Mouse (Mus musculus): ENCODE data around the gene Galnt10.

Galnt10 gene

GRCm38 (mm10) chr11:57645018-57645559 is at the start of gene Galnt10:
TSS of gene Galnt10 (plus strand) at chr11:57645442.
- DNase-seq (ENCODE audit: low spot score): peak; percentile 83

- DNase-seq (ENCODE audit: low spot score): no peak
These were observed 49.3 kb upstream of the Galnt10 start for GRCm38 (mm10) chr11:57595899-57596298.

DNA sequence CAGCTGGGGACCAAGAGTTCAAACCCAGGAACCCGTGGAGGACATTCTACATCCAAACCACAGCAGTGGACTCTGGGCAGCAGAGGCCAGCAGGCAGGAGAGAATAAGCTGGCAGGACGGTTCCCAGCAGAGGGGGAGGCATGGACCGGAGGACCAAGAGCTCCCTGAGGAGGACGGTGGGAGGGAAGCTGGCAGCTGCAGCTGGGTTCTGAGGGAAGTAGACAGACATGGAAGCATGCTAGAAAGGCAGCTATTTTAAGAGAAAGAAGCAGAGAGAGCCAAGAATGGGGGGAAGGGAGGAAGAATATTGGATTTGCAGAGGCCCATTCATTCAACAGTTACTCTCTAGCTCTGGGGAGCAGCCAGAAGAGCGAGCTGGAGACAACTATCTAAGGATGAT is 47.1 kb upstream of the Galnt10 start:
- DNase-seq (ENCODE audit: low spot score): no peak

DNA sequence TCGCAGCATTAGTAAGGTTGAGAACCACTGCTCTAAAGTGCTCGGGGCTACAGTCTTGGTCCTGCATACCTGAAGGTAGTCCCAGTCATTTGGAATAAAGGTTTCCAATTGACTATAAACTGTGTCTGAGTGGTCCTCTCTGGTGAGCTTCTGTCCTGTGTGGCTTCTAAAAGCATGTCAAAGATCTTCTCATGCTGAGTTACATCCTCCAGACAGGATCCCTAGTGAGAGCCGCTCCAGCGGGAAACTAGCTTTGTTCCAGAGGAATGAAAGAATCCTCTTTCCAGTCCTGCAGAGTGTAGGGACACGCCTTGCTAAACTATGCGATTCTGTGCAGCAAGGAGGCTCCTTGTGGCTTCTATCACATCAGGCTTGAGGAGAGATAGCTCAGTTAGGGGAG is 45.9 kb upstream of the Galnt10 start:
- no peak for DNase-seq (ENCODE audit: low spot score)

DNA sequence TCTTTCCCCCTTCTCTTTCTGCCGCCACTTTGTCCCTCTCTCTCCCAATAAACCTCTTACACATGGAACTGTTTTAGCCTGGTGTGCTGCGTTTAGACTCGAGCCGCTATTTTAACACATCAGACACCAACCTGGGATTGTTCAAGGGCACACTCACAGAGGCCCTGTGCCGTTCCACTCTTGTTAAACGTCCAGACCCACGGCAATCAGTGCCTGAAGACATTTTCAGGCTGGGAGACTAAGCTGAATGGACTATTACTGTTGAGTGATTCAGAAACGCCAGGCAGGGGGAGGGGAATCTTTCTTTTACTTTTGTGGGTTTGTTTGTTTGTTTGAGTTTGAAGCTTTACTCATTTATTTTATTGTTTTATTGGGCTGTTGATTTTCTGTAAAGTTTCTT is 45.1 kb upstream of the Galnt10 start:
- no peak for DNase-seq (ENCODE audit: low spot score)

DNA sequence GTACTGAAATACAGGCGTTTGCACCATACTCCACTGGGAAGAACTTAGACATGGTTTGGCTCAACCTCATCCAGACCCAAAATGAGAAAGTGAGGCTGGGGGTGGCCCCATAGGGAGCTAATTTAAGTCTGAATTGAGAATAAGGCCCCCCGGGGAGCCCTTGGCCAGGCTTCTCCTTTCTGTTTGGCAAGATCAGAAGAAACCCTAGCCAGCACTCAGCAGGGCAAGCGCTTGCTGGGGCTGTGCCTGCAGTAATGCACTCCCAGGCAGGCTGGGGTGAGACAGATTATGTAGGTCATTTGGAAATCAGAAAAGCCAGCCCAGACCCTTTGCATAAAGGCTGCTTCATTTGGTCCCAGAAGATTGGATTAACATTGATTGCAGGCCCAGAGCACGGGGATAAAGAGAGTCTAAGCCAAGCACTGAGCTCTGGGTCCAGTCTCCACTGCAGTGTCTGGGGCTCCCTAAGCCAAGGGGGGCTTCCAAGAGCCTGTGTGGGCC is 44.6 kb upstream of the Galnt10 start:
- DNase-seq (ENCODE audit: low spot score): no peak

DNA sequence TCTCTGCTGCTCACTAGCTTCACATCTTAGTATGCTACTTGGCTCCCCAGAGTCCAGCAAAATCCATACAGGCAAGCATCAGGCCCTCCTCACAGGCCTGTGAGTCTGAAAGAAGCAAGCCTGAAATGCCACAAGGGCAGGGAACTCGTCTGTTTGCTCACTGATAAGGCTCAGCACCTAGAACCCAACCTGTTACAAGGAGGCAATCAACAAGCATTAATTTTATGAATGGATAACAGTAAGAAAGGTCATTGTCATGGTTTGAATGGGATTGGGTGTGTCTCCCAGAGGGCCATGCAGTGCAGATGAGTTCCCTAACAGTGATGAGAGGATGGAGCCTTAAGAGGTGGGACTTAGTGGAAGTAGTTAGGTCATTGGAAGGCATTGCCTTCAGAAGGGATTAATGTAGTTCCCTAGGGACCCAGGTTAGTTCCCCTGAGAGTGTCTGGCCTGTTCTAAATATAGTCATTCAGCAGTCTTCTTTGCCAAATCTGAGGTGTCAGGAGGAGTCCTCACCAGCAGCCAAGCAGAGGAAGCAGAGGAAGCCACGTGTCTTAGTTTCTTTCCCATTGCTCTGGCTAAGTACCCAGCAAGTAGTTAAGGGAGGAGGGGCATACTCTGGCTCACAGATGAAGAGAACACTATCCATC is 43.3 kb upstream of the Galnt10 start:
- DNase-seq (ENCODE audit: low spot score): no peak

DNA sequence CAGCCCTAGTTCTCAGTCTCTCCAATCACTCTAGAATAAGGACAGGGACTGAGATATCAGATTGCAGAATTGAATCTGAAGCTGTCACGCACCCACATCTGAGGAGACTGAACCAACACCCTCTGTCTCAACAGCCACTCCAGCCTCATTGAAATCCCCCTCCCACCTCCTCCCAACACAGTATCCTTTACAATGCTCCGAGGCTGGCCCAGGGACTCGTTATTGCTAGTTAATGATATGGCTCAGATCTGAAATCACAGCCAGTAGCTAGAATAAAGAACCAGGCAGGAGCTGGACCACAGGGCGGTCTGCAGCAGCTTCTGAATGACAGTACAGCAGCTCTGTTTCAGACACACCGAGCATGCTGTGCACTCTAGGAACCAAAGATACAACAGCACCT is 40.2 kb upstream of the Galnt10 start:
- no peak for DNase-seq (ENCODE audit: low spot score)

GRCm38 (mm10) chr11:57605660-57606059 is 39.6 kb upstream of the Galnt10 start:
- no peak for DNase-seq (ENCODE audit: low spot score)

- DNase-seq (ENCODE audit: low spot score): peak; percentile 25
These were observed 30.7 kb upstream of the Galnt10 start for GRCm38 (mm10) chr11:57614502-57614901.

- DNase-seq (ENCODE audit: low spot score): peak; percentile 20
These were observed 30.0 kb upstream of the Galnt10 start for GRCm38 (mm10) chr11:57615286-57615685.

DNA sequence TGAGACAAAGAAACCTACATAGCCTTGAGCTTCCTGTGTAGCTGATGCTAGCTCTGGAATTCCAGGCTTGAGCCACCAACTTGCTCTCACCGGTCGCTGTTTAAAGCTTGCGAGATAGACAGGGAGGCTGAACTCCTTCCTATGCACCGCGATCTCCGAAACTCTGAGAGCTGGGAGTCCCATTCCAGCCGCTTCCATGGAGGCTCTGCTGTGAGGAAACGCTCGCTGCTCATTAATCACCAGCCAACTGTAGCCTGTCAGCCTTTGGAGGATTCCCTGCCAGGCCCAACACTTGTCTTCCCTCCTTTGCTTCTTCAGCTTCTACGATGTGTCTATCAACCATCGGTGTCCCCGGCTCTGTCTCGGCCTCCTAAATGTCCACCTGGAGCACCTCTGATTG is 29.4 kb upstream of the Galnt10 start:
- DNase-seq (ENCODE audit: low spot score): no peak

- DNase-seq (ENCODE audit: low spot score): peak; percentile 62
These were observed 27.5 kb upstream of the Galnt10 start for GRCm38 (mm10) chr11:57617526-57618264.

DNA sequence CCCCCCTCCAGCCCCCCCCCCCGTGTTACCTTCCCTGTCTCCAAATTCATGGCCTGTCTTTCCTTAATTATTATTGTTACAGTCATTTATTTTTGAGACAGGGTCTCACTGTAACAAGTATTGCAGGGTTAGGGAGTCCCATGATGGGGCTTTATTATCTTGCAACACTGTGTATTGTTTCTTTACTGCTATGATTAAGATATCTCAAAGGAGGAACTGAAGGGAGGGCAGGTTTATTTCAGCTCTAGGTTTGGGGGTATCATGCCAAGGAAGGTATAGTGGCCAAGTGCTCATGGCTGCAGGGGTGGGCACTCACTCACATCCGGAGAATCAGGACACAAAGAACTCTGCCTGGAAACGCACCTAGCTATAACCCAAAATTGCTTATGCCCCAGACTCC is 23.8 kb upstream of the Galnt10 start:
- no peak for DNase-seq (ENCODE audit: low spot score)

GRCm38 (mm10) chr11:57621876-57622275 is 23.4 kb upstream of the Galnt10 start:
- no peak for DNase-seq (ENCODE audit: low spot score)

GRCm38 (mm10) chr11:57624490-57624893 is 20.8 kb upstream of the Galnt10 start:
- DNase-seq (ENCODE audit: low spot score): no peak

DNA sequence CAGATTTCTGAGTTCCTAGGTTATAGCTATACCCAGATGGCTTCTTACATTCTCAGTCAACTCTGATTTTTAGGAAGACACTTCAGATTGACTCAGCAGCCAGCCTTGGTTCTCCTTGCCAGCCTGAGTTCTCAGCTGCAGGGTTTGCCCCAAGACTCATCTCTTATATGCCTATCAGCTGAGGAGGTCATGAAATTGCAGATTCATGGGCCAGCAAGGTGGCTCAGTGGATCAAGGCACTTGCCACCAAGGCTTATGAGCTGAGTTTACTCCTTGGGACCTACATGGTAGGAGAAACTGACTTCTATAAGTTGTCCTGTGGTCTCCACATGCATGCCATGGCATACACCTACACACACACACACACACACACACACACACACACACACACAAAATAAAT is 19.8 kb upstream of the Galnt10 start:
- DNase-seq (ENCODE audit: low spot score): no peak

DNA sequence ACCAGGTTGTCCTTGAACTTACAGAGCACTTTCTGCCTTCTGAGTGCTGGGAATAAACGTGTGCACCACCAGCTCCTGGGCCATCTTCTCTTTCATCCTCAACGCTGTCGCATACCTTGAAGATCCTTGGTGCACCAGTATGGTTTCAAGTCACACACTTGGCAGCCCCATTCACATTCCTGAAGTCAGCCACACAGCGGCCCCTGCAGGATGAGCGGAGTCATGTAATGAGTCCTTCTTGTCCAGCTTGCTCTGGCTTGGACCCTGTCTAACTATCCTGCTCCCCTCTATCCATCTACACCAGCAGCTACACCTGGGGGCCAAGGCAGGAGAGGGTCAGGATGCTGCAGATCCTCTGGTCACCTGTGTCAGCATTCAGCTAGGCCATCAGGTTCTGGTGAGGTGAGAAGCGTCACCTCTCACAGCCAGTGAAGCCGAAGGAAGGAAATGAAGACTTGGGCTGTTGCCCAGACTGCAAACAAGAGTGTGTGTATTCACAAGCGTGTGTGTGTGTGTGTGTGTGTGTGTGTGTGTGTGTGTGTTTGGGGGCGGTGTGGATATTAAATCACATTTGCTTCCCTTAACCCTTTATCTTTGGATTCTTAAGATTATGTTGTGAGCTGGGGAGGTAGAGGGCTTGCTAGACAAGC is 18.0 kb upstream of the Galnt10 start:
- DNase-seq (ENCODE audit: low spot score): peak; percentile 48

- no peak for DNase-seq (ENCODE audit: low spot score)
These were observed 13.3 kb upstream of the Galnt10 start for GRCm38 (mm10) chr11:57631805-57632485.

- DNase-seq (ENCODE audit: low spot score): no peak
These were observed 12.2 kb upstream of the Galnt10 start for GRCm38 (mm10) chr11:57633006-57633405.

- DNase-seq (ENCODE audit: low spot score): no peak
These were observed 11.2 kb upstream of the Galnt10 start for GRCm38 (mm10) chr11:57633975-57634585.

- DNase-seq (ENCODE audit: low spot score): no peak
These were observed 10.1 kb upstream of the Galnt10 start for GRCm38 (mm10) chr11:57635148-57635547.

Measured in lung, postnatal 25 days (tissue).